In genomic region chr15:85969291-85969690, GRCm38 (mm10) we compare ENCODE assay signal across 15 mouse cellular contexts.
A peak's percentile ranks its signal among the peaks of the same experiment; 100 is the strongest.
DNase-seq lines count a peak whose midpoint lies in the region; ATAC-seq and TF ChIP-seq lines count a peak whose summit lies in the region.
"Had no signal": no experiment of that assay in that cellular context is flagged by ENCODE, and none has a peak within 500 bp of the region (broad histone marks: within the 10 kb centered on the region; RNA-seq: fewer than 3 reads in every experiment).

No protein-coding gene starts in this region.

- no peak for TF ChIP-seq CTCF in midbrain, postnatal 0 days (IDR thresholded peaks at IDR 0.05)

- no peak overlapping the region for H3K4me2 ChIP-seq in hindbrain, embryonic 11.5 days (replicated peaks; ENCODE audit: low read depth, low read length)
- no peak overlapping the region for H3K4me2 ChIP-seq in midbrain, postnatal 0 days (ENCODE audit: low read depth, low read length, poor library complexity, severe bottlenecking)
- no peak overlapping the region for H3K4me2 ChIP-seq in forebrain, embryonic 14.5 days (ENCODE audit: low read length)
- H3K4me2 ChIP-seq: embryonic facial prominence, embryonic 12.5 days; heart, embryonic 11.5 days; liver, embryonic 11.5 days had no signal

- peaks cover 9% of the 10 kb centered on the region; the same call in 1 of the 2 replicates for H3K36me3 ChIP-seq in hindbrain, embryonic 10.5 days
- no peaks in the 10 kb centered on the region for H3K36me3 ChIP-seq in hindbrain, embryonic 11.5 days (ENCODE audit: control insufficient read depth, insufficient read depth, low read length)
- peaks cover 10% of the 10 kb centered on the region; the same call in 1 of the 2 replicates for H3K36me3 ChIP-seq in midbrain, embryonic 10.5 days
- no peaks in the 10 kb centered on the region for H3K36me3 ChIP-seq in midbrain, postnatal 0 days (ENCODE audit: insufficient read depth, low read length)
- no peaks in the 10 kb centered on the region for H3K36me3 ChIP-seq in forebrain, embryonic 14.5 days (ENCODE audit: control insufficient read depth, insufficient read depth, low read length)
- H3K36me3 ChIP-seq: embryonic facial prominence, embryonic 12.5 days; G1E had no signal

- no peak for DNase-seq in hindbrain, embryonic 10.5 days (ENCODE audit: low spot score)
- DNase-seq in hindbrain, embryonic 11.5 days (ENCODE audit: low spot score): no peak
- no peak for DNase-seq in midbrain, embryonic 10.5 days (ENCODE audit: low spot score)
- no peak for DNase-seq in midbrain, postnatal 0 days (ENCODE audit: low spot score)
- no peak for DNase-seq in forebrain, embryonic 14.5 days (ENCODE audit: low spot score)
- no peak for DNase-seq in frontal cortex, postnatal 25 days (ENCODE audit: low spot score in 2 of 2)
- no peak for DNase-seq in right cerebral cortex, adult 18-20 months
- DNase-seq: cerebellum, adult 18-20 months; gastrocnemius, postnatal 14 days; right cerebral cortex, postnatal 14 days had no signal

- H3K27me3 ChIP-seq in hindbrain, embryonic 10.5 days (ENCODE audit: insufficient read depth, poor library complexity, severe bottlenecking): peaks cover 50% of the 10 kb centered on the region
- H3K27me3 ChIP-seq in hindbrain, embryonic 11.5 days (ENCODE audit: control insufficient read depth, insufficient read depth, low read length): no peaks in the 10 kb centered on the region
- no peaks in the 10 kb centered on the region for H3K27me3 ChIP-seq in midbrain, embryonic 10.5 days (ENCODE audit: low read depth, poor library complexity, severe bottlenecking)
- H3K27me3 ChIP-seq in midbrain, postnatal 0 days (ENCODE audit: insufficient read depth, low read length): no peaks in the 10 kb centered on the region
- H3K27me3 ChIP-seq in forebrain, embryonic 14.5 days (replicated peaks; ENCODE audit: control insufficient read depth, insufficient read depth, low read length): no peaks in the 10 kb centered on the region
- H3K27me3 ChIP-seq: embryonic facial prominence, embryonic 12.5 days had no signal

- 88% methylated on average over 7 of the region's 7 CpGs for WGBS in hindbrain, embryonic 10.5 days
- WGBS in hindbrain, embryonic 11.5 days: 89% methylated on average over 7 of the region's 7 CpGs
- WGBS in midbrain, embryonic 10.5 days: 89% methylated on average over 7 of the region's 7 CpGs
- whole genome bisulfite sequencing in midbrain, postnatal 0 days: 88% methylated on average over 7 of the region's 7 CpGs
- 79% methylated on average over 7 of the region's 7 CpGs for WGBS in forebrain, embryonic 14.5 days

- H3K9ac ChIP-seq in hindbrain, embryonic 11.5 days (ENCODE audit: low read depth, low read length): no peak overlapping the region
- H3K9ac ChIP-seq in midbrain, postnatal 0 days (replicated peaks; ENCODE audit: low read length, poor library complexity, severe bottlenecking): no peak overlapping the region
- H3K9ac ChIP-seq in forebrain, embryonic 14.5 days (ENCODE audit: low read length): no peak overlapping the region
- H3K9ac ChIP-seq: embryonic facial prominence, embryonic 12.5 days had no signal

- 0 out of 2 replicates have a peak overlapping the region, but pooled peaks have one; percentile 36 for H3K27ac ChIP-seq in hindbrain, embryonic 10.5 days
- no peak overlapping the region for H3K27ac ChIP-seq in hindbrain, embryonic 11.5 days (ENCODE audit: low read depth, low read length)
- H3K27ac ChIP-seq in midbrain, embryonic 10.5 days (replicated peaks): 0 out of 2 replicates have a peak overlapping the region, but pooled peaks have one; percentile 0
- no peak overlapping the region for H3K27ac ChIP-seq in midbrain, postnatal 0 days (ENCODE audit: low read depth, low read length)
- peak overlapping the region; percentile 27 for H3K27ac ChIP-seq in forebrain, embryonic 14.5 days (ENCODE audit: low read depth, low read length)
- H3K27ac ChIP-seq: macrophage had no signal

- H3K9me3 ChIP-seq in hindbrain, embryonic 10.5 days: no peaks in the 10 kb centered on the region
- H3K9me3 ChIP-seq in hindbrain, embryonic 11.5 days (ENCODE audit: control insufficient read depth, low read length): no peaks in the 10 kb centered on the region
- no peaks in the 10 kb centered on the region for H3K9me3 ChIP-seq in midbrain, embryonic 10.5 days (replicated peaks)
- H3K9me3 ChIP-seq in midbrain, postnatal 0 days (ENCODE audit: low read length): no peaks in the 10 kb centered on the region
- H3K9me3 ChIP-seq in forebrain, embryonic 14.5 days (replicated peaks; ENCODE audit: control insufficient read depth, low read length): no peaks in the 10 kb centered on the region
- H3K9me3 ChIP-seq: embryonic facial prominence, embryonic 12.5 days; G1E had no signal

- H3K4me1 ChIP-seq in hindbrain, embryonic 10.5 days (replicated peaks): peaks cover 58% of the 10 kb centered on the region
- peaks cover 4% of the 10 kb centered on the region; the same call in 1 of the 2 replicates for H3K4me1 ChIP-seq in hindbrain, embryonic 11.5 days (replicated peaks; ENCODE audit: control insufficient read depth, insufficient read depth, low read length)
- H3K4me1 ChIP-seq in midbrain, embryonic 10.5 days: peaks cover 42% of the 10 kb centered on the region
- no peaks in the 10 kb centered on the region; the same call in 1 of the 2 replicates for H3K4me1 ChIP-seq in midbrain, postnatal 0 days (ENCODE audit: insufficient read depth, low read length)
- peaks cover 13% of the 10 kb centered on the region for H3K4me1 ChIP-seq in forebrain, embryonic 14.5 days (ENCODE audit: control insufficient read depth, insufficient read depth, low read length)

- ATAC-seq in hindbrain, embryonic 11.5 days (ENCODE audit: low FRiP score): no peak
- no peak for ATAC-seq in midbrain, postnatal 0 days (ENCODE audit: low FRiP score)
- peak; percentile 18; the same call in 1 of the 2 replicates for ATAC-seq in forebrain, embryonic 14.5 days

- H3K4me3 ChIP-seq in hindbrain, embryonic 10.5 days: no peak overlapping the region
- H3K4me3 ChIP-seq in hindbrain, embryonic 11.5 days (ENCODE audit: low read depth, low read length): no peak overlapping the region
- H3K4me3 ChIP-seq in midbrain, embryonic 10.5 days: no peak overlapping the region
- H3K4me3 ChIP-seq in midbrain, postnatal 0 days (ENCODE audit: low read depth, low read length): no peak overlapping the region
- H3K4me3 ChIP-seq in forebrain, embryonic 14.5 days (ENCODE audit: low read depth, low read length): no peak overlapping the region
- H3K4me3 ChIP-seq: embryonic facial prominence, embryonic 12.5 days had no signal

Comparison
In these comparisons a context has a peak if more than half of its experiments do, and no peak if none do; other contexts are left out.
1. H3K27ac ChIP-seq: peak in hindbrain, embryonic 10.5 days (single experiment), midbrain, embryonic 10.5 days (single experiment) and forebrain, embryonic 14.5 days (single experiment); none in hindbrain, embryonic 11.5 days (single experiment) and midbrain, postnatal 0 days (single experiment).